Mouse (Mus musculus) embryonic facial prominence, embryonic 11.5 days (tissue): ENCODE results near the gene Wfs1. TPM values are rescaled to one million over a fixed set of nuclear protein-coding genes. Genes with fewer than 3 reads are reported as not detected.
A peak's percentile ranks its signal among the peaks of the same experiment; 100 is the strongest.

Experiments used
- ATAC-seq: fragments of 200-750 bp; cut with Nextera tagmentation; replicated peaks from 2 replicates; pipeline ENCODE4 v1.8.0; 2017; ENCODE audit warnings: low read depth; ENCODE audit not compliant: insufficient number of reproducible peaks, low FRiP score, low TSS enrichment
- DNase-seq: peaks from one replicate; pipeline ENCODE4 v3.0.0-alpha.2; 2015; ENCODE audit warnings: low spot score
- H3K27ac ChIP-seq: fragments of 300-500 bp; sonication (generic); replicated peaks from 2 replicates; pipeline ENCODE4 v1.5.1; 2014; ENCODE audit warnings: mild to moderate bottlenecking, low read depth, low read length, control low read depth
- H3K27me3 ChIP-seq: fragments of 300-500 bp; sonication (generic); 2 replicates; pipeline ENCODE4 v1.6.1; 2014; ENCODE audit warnings: mild to moderate bottlenecking, low read length, moderate library complexity, mixed read lengths; ENCODE audit not compliant: control insufficient read depth, insufficient read depth
- H3K36me3 ChIP-seq: fragments of 300-500 bp; sonication (generic); replicated peaks from 2 replicates; pipeline ENCODE4 v1.6.1; 2014; ENCODE audit warnings: low read depth, mild to moderate bottlenecking, low read length, moderate library complexity, mixed read lengths; ENCODE audit not compliant: control insufficient read depth, insufficient read depth
- H3K4me1 ChIP-seq: fragments of 300-500 bp; sonication (generic); 2 replicates; pipeline ENCODE4 v1.6.1; 2014; ENCODE audit warnings: low read length, mixed read lengths; ENCODE audit not compliant: control insufficient read depth, insufficient read depth
- H3K4me2 ChIP-seq: fragments of 300-500 bp; sonication (generic); 2 replicates; pipeline ENCODE4 v1.6.1; 2014; ENCODE audit warnings: low read depth, mild to moderate bottlenecking, control low read depth, low read length, moderate library complexity
- H3K4me3 ChIP-seq: fragments of 300-500 bp; sonication (generic); 2 replicates; pipeline ENCODE4 v1.5.1; 2014; ENCODE audit warnings: low read depth, low read length, control low read depth
- H3K9ac ChIP-seq: fragments of 300-500 bp; sonication (generic); replicated peaks from 2 replicates; pipeline ENCODE4 v1.6.1; 2014; ENCODE audit warnings: mild to moderate bottlenecking, control low read depth, low read length
- H3K9me3 ChIP-seq: fragments of 300-500 bp; sonication (generic); replicated peaks from 2 replicates; pipeline ENCODE4 v1.6.1; 2016; ENCODE audit warnings: mild to moderate bottlenecking, low read length, inconsistent platforms, mixed read lengths; ENCODE audit not compliant: control insufficient read depth
- WGBS: fragments of 180-500 bp; shearing (Covaris S2); extraction: QIAGEN DNeasy Blood & Tissue Kit; methylation state at CpG from one replicate; pipeline ENCODE4 v1.1.7; 2014; 5-methylcytosine and 5-hydroxymethylcytosine counted together
- polyA plus RNA-seq: library from polyadenylated mRNA; unstranded; fragments of >200 nt; fragmentation: Nextera tagmentation; extraction: Ambion mirVana; gene quantifications from 2 replicates; pipeline ENCODE4 v1.2.1, GENCODE M21; 2014

The Wfs1 gene
- polyA plus RNA-seq, 1 experiment from 2014 or later = 5.9 TPM

DNA sequence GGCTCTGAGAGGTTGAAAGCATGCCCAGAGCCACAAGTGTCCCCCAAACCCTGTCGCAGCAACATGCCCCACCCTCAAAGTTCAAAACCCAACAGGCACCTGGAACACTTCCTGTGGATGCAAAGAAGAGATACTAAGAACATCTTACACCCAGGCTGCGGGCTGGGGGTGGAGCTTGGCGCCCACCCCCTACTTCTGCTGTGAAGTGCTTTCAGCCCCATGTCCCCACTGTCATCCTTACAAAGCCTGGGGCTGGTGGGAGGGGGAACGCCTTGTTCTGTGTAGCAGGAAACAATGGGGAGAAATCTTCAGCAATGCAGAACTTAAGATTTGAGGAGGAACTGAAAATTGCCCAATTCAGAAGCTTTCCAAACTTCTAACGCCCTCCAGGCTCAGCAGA lies 9.0 kb upstream of the Wfs1 start:
- no peaks in the 10 kb centered on the region for H3K36me3 ChIP-seq
- DNase-seq (no peak), ATAC-seq (no peak)
- H3K27me3 ChIP-seq = no peaks in the 10 kb centered on the region
- no peak overlapping the region for H3K9ac ChIP-seq
- H3K9me3 ChIP-seq = no peaks in the 10 kb centered on the region
- no peaks in the 10 kb centered on the region for H3K4me1 ChIP-seq
- H3K4me3 ChIP-seq = no peak overlapping the region
- H3K27ac ChIP-seq = no peak overlapping the region
- WGBS = 54% methylated on average over 5 of the region's 5 CpGs
- no peak overlapping the region for H3K4me2 ChIP-seq

DNA sequence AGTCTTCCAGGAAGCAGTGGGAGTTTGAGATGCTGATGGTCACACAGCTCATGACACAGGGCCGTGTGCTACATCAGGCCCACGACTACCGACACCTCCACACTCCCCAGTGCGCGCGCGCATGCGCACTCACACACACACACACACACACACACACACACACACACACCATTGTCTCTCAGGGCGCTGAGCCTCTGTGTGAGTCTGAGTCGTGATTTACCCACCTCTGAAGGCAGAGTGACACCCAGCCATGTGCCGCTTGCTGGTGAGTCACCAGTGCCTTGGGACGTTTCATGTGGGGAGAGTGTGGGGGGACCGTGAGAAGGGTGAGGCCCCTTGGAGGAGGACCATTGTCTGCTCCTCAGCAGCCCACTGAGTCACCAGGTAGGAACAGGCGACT lies 7.4 kb upstream of the Wfs1 start:
- ATAC-seq (no peak), DNase-seq (no peak)
- no peaks in the 10 kb centered on the region for H3K27me3 ChIP-seq
- no peak overlapping the region for H3K27ac ChIP-seq
- H3K4me2 ChIP-seq = no peak overlapping the region
- H3K9me3 ChIP-seq = no peaks in the 10 kb centered on the region
- H3K9ac ChIP-seq = no peak overlapping the region
- H3K4me1 ChIP-seq = no peaks in the 10 kb centered on the region
- 87% methylated on average over 14 of the region's 14 CpGs for WGBS
- H3K4me3 ChIP-seq = no peak overlapping the region
- H3K36me3 ChIP-seq = no peaks in the 10 kb centered on the region

DNA sequence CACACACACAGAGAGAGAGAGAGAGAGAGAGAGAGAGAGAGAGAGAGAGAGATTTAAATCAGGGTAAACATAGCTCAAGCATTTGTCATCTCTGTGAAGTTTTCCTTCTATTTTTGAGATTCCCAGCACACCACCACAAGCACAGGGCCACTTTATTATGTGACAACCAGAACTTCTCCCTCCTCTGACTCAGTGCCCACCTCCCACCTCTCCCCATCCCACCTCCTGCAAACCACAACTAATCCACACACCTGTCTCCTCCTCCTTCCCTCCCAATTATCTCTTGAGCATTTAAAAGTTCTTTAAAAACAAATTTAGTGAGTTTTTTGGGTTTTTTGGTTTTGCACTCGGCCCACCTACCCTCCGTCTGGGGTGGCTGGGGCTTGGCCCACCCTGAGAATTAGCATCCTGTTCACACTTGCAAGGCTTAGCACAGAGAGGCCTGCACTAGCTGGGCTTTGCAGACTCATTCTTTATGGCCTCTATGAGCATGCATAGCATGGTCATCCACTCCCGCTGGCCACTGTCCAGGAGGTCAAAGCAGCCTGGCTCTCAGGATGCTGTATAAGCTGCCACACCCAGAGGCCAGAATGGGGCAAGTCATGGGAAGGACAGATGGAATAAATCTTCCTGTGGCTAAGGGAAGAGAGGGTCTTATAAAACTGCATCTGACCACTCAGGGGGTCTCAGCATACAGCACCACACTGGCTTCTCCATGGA lies 1.8 kb upstream of the Wfs1 start:
- Histone ChIP-seq H3K27ac (no peak overlapping the region), H3K27me3 (no peaks in the 10 kb centered on the region), H3K9ac (no peak overlapping the region), H3K9me3 (no peaks in the 10 kb centered on the region), H3K4me1 (no peaks in the 10 kb centered on the region), H3K4me2 (no peak overlapping the region), H3K36me3 (no peaks in the 10 kb centered on the region), H3K4me3 (no peak overlapping the region)
- WGBS = 71% methylated on average over 3 of the region's 3 CpGs
- DNase-seq = no peak
- ATAC-seq = no peak

DNA sequence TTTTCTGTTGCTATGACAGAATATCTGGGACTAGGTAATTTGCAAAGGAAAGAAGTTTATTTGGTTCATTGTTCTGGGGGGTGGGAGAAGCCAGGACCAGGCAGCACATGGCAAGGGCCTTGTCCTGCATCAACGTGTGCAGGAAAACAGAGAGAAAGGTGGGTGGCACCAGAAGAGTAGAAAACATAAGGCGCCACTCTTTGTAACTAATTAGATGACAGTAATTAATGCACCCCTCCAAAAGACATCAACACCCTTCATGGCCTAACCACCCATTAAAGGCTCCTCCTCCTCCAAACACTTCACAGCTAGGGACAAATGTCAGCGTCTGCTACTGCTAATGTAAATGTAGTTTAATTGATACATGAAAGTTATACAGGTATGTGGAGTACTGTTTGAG lies 1.2 kb upstream of the Wfs1 start:
- Histone ChIP-seq H3K27ac (no peak overlapping the region), H3K9ac (no peak overlapping the region), H3K36me3 (no peaks in the 10 kb centered on the region), H3K4me1 (no peaks in the 10 kb centered on the region), H3K27me3 (no peaks in the 10 kb centered on the region), H3K9me3 (no peaks in the 10 kb centered on the region), H3K4me2 (no peak overlapping the region), H3K4me3 (no peak overlapping the region)
- 50% methylated on average over 3 of the region's 3 CpGs for WGBS
- ATAC-seq = no peak
- no peak for DNase-seq

GRCm38 (mm10) chr5:36989625-36989977 lies 596 bp upstream of the Wfs1 start:
- Histone ChIP-seq H3K36me3 (no peaks in the 10 kb centered on the region), H3K27me3 (no peaks in the 10 kb centered on the region), H3K9me3 (no peaks in the 10 kb centered on the region), H3K27ac (no peak overlapping the region), H3K4me3 (peak overlapping the region; percentile 63; the same call in 1 of the 2 replicates), H3K4me2 (peak overlapping the region; percentile 75), H3K9ac (no peak overlapping the region), H3K4me1 (no peaks in the 10 kb centered on the region)
- WGBS = 2% methylated on average over 3 of the region's 3 CpGs
- DNase-seq = no peak
- ATAC-seq = no peak

- WGBS = 13% methylated on average over 24 of the region's 24 CpGs
- H3K27ac ChIP-seq = no peak overlapping the region
- no peaks in the 10 kb centered on the region for H3K27me3 ChIP-seq
- peak overlapping the region; percentile 92 for H3K4me2 ChIP-seq
- H3K9me3 ChIP-seq = no peaks in the 10 kb centered on the region
- peak overlapping the region; percentile 63 for H3K4me3 ChIP-seq
- ATAC-seq = peak; percentile 47
- H3K9ac ChIP-seq = peak overlapping the region; percentile 72
- H3K36me3 ChIP-seq = no peaks in the 10 kb centered on the region
- H3K4me1 ChIP-seq = no peaks in the 10 kb centered on the region
- peak; percentile 6 for DNase-seq
Observed at GRCm38 (mm10) chr5:36988124-36988780, 753 bp downstream of the Wfs1 start.

GRCm38 (mm10) chr5:36986617-36987016 lies 2.4 kb downstream of the Wfs1 start:
- DNase-seq = no peak
- WGBS = 80% methylated on average over 1 of the region's 1 CpGs
- Histone ChIP-seq H3K4me3 (no peak overlapping the region), H3K4me1 (no peaks in the 10 kb centered on the region), H3K36me3 (no peaks in the 10 kb centered on the region), H3K9me3 (no peaks in the 10 kb centered on the region), H3K4me2 (no peak overlapping the region), H3K27ac (no peak overlapping the region), H3K9ac (no peak overlapping the region), H3K27me3 (no peaks in the 10 kb centered on the region)
- ATAC-seq = no peak

DNA sequence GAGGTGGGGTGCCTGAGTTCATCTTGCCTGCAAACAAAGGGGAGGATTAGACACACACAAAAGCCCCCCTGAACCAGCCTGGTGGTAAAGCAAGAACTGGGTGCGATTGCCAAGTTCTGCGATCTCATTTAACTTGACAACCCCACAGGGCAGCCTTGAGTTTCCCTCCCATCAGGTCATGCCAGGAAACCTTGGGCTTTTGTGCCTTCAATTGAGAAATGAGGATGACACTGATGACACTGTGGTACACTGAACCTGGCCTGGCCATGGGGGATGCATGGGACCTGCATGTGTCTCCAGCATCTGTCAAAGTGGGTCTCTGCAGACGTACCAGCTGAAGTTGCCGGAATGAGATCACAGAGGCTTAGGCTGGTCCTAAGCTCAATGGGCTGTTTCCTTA lies 6.7 kb downstream of the Wfs1 start:
- H3K27ac ChIP-seq = no peak overlapping the region
- ATAC-seq = no peak

More for the DNA sequence above, 6.7 kb downstream of the Wfs1 start:
- no peaks in the 10 kb centered on the region for H3K9me3 ChIP-seq
- no peaks in the 10 kb centered on the region for H3K4me1 ChIP-seq
- H3K27me3 ChIP-seq = no peaks in the 10 kb centered on the region
- H3K9ac ChIP-seq = no peak overlapping the region
- 78% methylated on average over 4 of the region's 4 CpGs for WGBS
- no peak for DNase-seq
- no peaks in the 10 kb centered on the region for H3K36me3 ChIP-seq
- H3K4me3 ChIP-seq = no peak overlapping the region
- no peak overlapping the region for H3K4me2 ChIP-seq
